Mouse (Mus musculus): ENCODE measurements around the gene Man1a. TPM values are rescaled to one million over a fixed set of nuclear protein-coding genes. Genes with fewer than 3 reads are reported as not detected.
A peak's percentile ranks its signal among the peaks of the same experiment; 100 is the strongest.

Man1a gene
- polyA plus RNA-seq, 1 experiment: 7.7 TPM

DNA sequence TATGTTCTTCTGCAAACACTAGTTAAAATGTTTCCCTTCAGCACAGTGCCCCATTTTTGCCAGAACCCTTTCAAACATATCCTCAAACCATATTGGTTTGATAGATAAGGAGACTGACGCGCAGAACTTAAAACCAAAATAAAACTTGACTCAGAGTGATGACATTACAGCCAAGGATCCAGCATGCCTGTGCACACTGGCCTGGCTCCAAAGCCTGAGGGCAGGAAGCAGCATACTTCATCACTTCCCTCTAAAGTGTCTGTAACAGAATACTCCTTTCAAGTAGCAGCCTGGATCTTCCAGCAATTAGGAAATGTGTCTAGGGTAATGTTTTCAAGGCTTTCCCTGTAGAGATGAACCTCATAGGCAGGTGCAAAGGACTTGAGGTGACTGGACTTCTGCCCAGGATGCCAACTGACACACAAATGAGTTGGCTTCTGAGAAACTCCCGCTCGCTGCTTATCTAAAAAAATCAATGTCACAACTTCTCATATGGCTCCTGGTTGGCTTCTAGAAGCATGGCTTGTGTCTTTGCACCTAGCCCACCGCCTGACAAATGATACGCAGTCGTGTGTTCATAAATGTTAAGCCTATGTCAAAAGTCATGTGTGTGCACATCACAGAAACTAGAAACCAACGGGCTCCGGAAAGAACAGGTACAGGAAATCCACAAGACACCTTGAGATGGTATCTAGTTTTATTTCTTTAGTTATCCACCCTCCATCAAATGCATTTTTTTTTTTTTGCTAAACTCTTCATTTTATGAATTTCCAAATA, 43.9 kb downstream of the Man1a start:
- H3K4me1 ChIP-seq (ENCODE audit: control insufficient read depth, insufficient read depth, low read length): no peaks in the 10 kb centered on the region
- H3K27me3 ChIP-seq (ENCODE audit: control insufficient read depth, insufficient read depth, low read length): no peaks in the 10 kb centered on the region
- WGBS: 64% methylated on average over 9 of the region's 9 CpGs
- no peak for TF ChIP-seq POLR2A (IDR thresholded peaks at IDR 0.05; ENCODE audit: borderline replicate concordance, insufficient read depth, low read length)
- no peak for TF ChIP-seq CTCF (IDR thresholded peaks at IDR 0.05; ENCODE audit: borderline replicate concordance, insufficient read depth, low read depth, low read length)
- H3K27ac ChIP-seq (ENCODE audit: insufficient read depth, low read length): no peak overlapping the region
- H3K4me3 ChIP-seq (replicated peaks; ENCODE audit: insufficient read depth, low read depth, low read length): no peak overlapping the region
- peak in 1 of 2 experiments; percentile 15 for DNase-seq

- WGBS: 95% methylated on average over 4 of the region's 4 CpGs
- Histone ChIP-seq H3K27ac (ENCODE audit: insufficient read depth, low read length) (no peak overlapping the region), H3K4me1 (ENCODE audit: control insufficient read depth, insufficient read depth, low read length) (no peaks in the 10 kb centered on the region), H3K4me3 (replicated peaks; ENCODE audit: insufficient read depth, low read depth, low read length) (no peak overlapping the region), H3K27me3 (ENCODE audit: control insufficient read depth, insufficient read depth, low read length) (no peaks in the 10 kb centered on the region)
- no peak for DNase-seq
- TF ChIP-seq CTCF (IDR thresholded peaks at IDR 0.05; ENCODE audit: borderline replicate concordance, insufficient read depth, low read depth, low read length): no peak
- no peak for TF ChIP-seq POLR2A (IDR thresholded peaks at IDR 0.05; ENCODE audit: borderline replicate concordance, insufficient read depth, low read length)
Measured at GRCm38 (mm10) chr10:54028866-54029265, 47.5 kb downstream of the Man1a start.

- no peak overlapping the region for H3K4me3 ChIP-seq (replicated peaks; ENCODE audit: insufficient read depth, low read depth, low read length)
- DNase-seq: no peak
- no peak for TF ChIP-seq CTCF (IDR thresholded peaks at IDR 0.05; ENCODE audit: borderline replicate concordance, insufficient read depth, low read depth, low read length)
- no peak overlapping the region for H3K27ac ChIP-seq (ENCODE audit: insufficient read depth, low read length)
- H3K4me1 ChIP-seq (ENCODE audit: control insufficient read depth, insufficient read depth, low read length): no peaks in the 10 kb centered on the region
- WGBS: 89% methylated on average over 5 of the region's 5 CpGs
- H3K27me3 ChIP-seq (ENCODE audit: control insufficient read depth, insufficient read depth, low read length): no peaks in the 10 kb centered on the region
Measured at GRCm38 (mm10) chr10:54026738-54027427, 49.5 kb downstream of the Man1a start.

GRCm38 (mm10) chr10:54026101-54026500, 50.3 kb downstream of the Man1a start:
- TF ChIP-seq POLR2A (IDR thresholded peaks at IDR 0.05; ENCODE audit: borderline replicate concordance, insufficient read depth, low read length): no peak
- no peak for TF ChIP-seq CTCF (IDR thresholded peaks at IDR 0.05; ENCODE audit: borderline replicate concordance, insufficient read depth, low read depth, low read length)
- no peak for DNase-seq
- no peak overlapping the region for H3K4me3 ChIP-seq (replicated peaks; ENCODE audit: insufficient read depth, low read depth, low read length)
- 93% methylated on average over 4 of the region's 4 CpGs for WGBS
- H3K4me1 ChIP-seq (ENCODE audit: control insufficient read depth, insufficient read depth, low read length): no peaks in the 10 kb centered on the region
- H3K27ac ChIP-seq (ENCODE audit: insufficient read depth, low read length): no peak overlapping the region
- H3K27me3 ChIP-seq (ENCODE audit: control insufficient read depth, insufficient read depth, low read length): no peaks in the 10 kb centered on the region

DNA sequence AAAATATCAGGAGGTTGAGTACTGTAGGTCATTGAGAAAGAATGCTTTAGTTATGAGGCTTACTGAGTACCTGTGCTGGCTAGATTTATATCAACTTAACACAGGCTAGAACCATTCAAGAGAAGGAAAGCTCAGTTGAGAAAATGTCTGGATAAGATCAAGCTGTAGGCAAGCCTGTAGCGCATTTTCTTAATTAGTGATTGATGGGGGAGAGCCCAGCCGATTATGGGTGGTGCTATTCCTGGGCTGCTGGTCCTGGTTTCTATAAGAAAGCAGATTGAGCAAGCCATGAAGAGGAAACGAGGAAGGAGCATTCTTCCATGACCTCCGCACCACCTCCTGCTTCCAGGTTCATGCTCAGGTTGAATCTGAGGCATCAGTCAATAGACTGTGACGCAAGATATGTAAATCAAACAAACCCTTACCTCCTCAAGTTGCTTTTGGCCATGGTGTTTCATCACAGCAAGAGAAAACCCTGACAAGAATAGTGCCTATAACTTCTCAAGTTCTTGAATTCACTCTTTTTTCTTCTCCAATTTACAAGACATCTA, 58.4 kb downstream of the Man1a start:
- WGBS: 83% methylated on average over 5 of the region's 5 CpGs
- no peak for DNase-seq
- no peak overlapping the region for H3K27ac ChIP-seq (ENCODE audit: insufficient read depth, low read length)

DNA sequence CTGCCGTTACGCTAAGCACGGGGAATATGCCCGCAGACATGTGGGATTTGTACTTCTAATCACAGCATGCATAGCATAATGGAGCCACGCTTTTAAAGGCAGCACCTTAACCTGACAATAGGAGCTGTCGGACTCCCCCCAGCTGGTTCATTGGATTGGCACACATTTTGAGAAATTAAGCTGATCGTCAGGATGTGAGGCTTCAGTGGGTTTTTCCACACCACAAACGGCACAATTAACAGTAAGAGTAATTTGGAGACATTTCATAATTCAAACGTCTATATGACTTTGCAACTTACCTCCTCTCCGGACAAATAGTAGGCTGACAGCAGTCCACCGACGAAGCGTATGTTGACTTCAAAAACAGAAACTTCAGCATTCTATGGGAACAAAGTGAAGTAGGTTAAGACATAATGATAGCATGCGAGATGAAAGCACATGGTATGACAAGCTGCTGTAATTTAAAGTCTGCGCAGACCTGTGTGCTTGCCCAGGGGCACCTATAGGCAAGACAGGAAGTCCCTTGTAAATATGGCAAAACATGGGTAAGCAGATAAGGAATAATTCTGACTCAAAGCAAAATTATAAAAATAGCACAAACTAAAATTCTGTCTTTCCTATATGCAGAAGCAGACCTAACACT, 62.2 kb downstream of the Man1a start:
- TF ChIP-seq POLR2A (IDR thresholded peaks at IDR 0.05; ENCODE audit: borderline replicate concordance, insufficient read depth, low read length): no peak
- TF ChIP-seq CTCF (IDR thresholded peaks at IDR 0.05; ENCODE audit: borderline replicate concordance, insufficient read depth, low read depth, low read length): no peak
- Histone ChIP-seq H3K4me1 (ENCODE audit: control insufficient read depth, insufficient read depth, low read length) (no peaks in the 10 kb centered on the region), H3K27me3 (ENCODE audit: control insufficient read depth, insufficient read depth, low read length) (no peaks in the 10 kb centered on the region), H3K27ac (ENCODE audit: insufficient read depth, low read length) (no peak overlapping the region), H3K4me3 (replicated peaks; ENCODE audit: insufficient read depth, low read depth, low read length) (no peak overlapping the region)
- DNase-seq: no peak
- 76% methylated on average over 15 of the region's 15 CpGs for WGBS

More for the DNA sequence above, 58.4 kb downstream of the Man1a start:
- Histone ChIP-seq H3K27me3 (ENCODE audit: control insufficient read depth, insufficient read depth, low read length) (no peaks in the 10 kb centered on the region), H3K4me3 (replicated peaks; ENCODE audit: insufficient read depth, low read depth, low read length) (no peak overlapping the region), H3K4me1 (ENCODE audit: control insufficient read depth, insufficient read depth, low read length) (no peaks in the 10 kb centered on the region)
- TF ChIP-seq POLR2A (IDR thresholded peaks at IDR 0.05; ENCODE audit: borderline replicate concordance, insufficient read depth, low read length): no peak
- TF ChIP-seq CTCF (IDR thresholded peaks at IDR 0.05; ENCODE audit: borderline replicate concordance, insufficient read depth, low read depth, low read length): no peak

DNA sequence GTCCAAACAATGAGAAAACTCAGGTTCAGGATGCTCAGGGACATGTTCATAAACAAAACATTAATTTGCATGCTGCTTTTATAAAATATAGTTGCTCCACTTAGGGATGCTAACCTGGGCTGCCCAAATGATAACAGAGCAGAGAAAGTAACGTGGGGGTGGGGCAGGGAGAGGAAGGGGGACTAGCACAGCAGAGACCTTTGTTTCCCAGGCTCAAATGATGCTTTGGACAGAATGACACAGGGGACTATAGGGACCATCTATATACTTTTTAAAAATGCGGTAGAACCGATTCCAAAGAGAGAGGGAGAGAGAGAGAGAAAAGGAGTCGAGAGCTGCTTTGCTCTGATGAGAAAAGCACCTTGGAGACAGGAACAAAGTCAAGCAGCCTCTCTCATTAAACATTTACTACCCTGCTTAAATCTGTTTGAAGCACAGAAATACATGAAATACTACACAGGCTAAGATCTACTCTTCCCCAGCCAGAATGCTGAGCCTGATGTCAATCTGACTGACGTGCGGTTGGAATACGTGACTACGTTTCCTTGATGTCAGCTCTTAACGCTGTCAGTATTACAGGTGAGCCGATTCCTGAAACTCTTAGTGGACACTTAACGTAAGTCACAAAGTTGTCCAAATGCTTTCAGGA, 63.1 kb downstream of the Man1a start:
- WGBS: 84% methylated on average over 11 of the region's 11 CpGs
- no peaks in the 10 kb centered on the region for H3K27me3 ChIP-seq (ENCODE audit: control insufficient read depth, insufficient read depth, low read length)
- H3K27ac ChIP-seq (ENCODE audit: insufficient read depth, low read length): no peak overlapping the region
- H3K4me3 ChIP-seq (replicated peaks; ENCODE audit: insufficient read depth, low read depth, low read length): no peak overlapping the region
- H3K4me1 ChIP-seq (ENCODE audit: control insufficient read depth, insufficient read depth, low read length): no peaks in the 10 kb centered on the region
- TF ChIP-seq CTCF (IDR thresholded peaks at IDR 0.05; ENCODE audit: borderline replicate concordance, insufficient read depth, low read depth, low read length) (no peak), POLR2A (IDR thresholded peaks at IDR 0.05; ENCODE audit: borderline replicate concordance, insufficient read depth, low read length) (no peak)
- DNase-seq: no peak

Measured in cerebellum, adult 2 months (tissue).